Mouse (Mus musculus): ENCODE data around the gene Pde6g. TPM values are rescaled to one million over a fixed set of nuclear protein-coding genes. Genes with fewer than 3 reads are reported as not detected.

Pde6g gene
- polyA plus RNA-seq, 1 experiment from 2014 or later: not detected

- ATAC-seq (ENCODE audit: low FRiP score, low read depth): peak; percentile 91
- under 1% methylated on average over 32 of the region's 35 CpGs for WGBS
- Histone ChIP-seq H3K27me3 (no peaks in the 10 kb centered on the region), H3K4me2 (replicated peaks) (peak within 1 kb of the TSS; percentile 95), H3K4me1 (peaks cover 33% of the 10 kb centered on the region), H3K9ac (replicated peaks) (peak within 1 kb of the TSS; percentile 81), H3K36me3 (peaks cover 52% of the 10 kb centered on the region), H3K4me3 (peak within 1 kb of the TSS; percentile 93), H3K9me3 (no peaks in the 10 kb centered on the region), H3K27ac (replicated peaks) (peak within 1 kb of the TSS; percentile 73)
These were observed 38.2 kb upstream of the Pde6g start, which contains the start of gene Slc25a10 for GRCm38 (mm10) chr11:120491317-120492023. TSS of gene Slc25a10 (plus strand) at chr11:120491840.

GRCm38 (mm10) chr11:120490291-120491046 lies 37.2 kb upstream of the Pde6g start:
- Histone ChIP-seq H3K9ac (replicated peaks) (peak overlapping the region; percentile 40; the same call in 1 of the 2 replicates), H3K36me3 (peaks cover 44% of the 10 kb centered on the region), H3K27me3 (no peaks in the 10 kb centered on the region), H3K4me2 (replicated peaks) (peak overlapping the region; percentile 95), H3K4me3 (peak overlapping the region; percentile 93), H3K9me3 (no peaks in the 10 kb centered on the region), H3K27ac (replicated peaks) (peak overlapping the region; percentile 73), H3K4me1 (peaks cover 39% of the 10 kb centered on the region)
- WGBS: 40% methylated on average over 4 of the region's 4 CpGs
- ATAC-seq (ENCODE audit: low FRiP score, low read depth): no peak

GRCm38 (mm10) chr11:120489054-120489761 lies 35.9 kb upstream of the Pde6g start:
- Histone ChIP-seq H3K9me3 (no peaks in the 10 kb centered on the region), H3K36me3 (peaks cover 31% of the 10 kb centered on the region), H3K27me3 (no peaks in the 10 kb centered on the region), H3K4me3 (no peak overlapping the region), H3K27ac (replicated peaks) (no peak overlapping the region), H3K4me2 (replicated peaks) (no peak overlapping the region), H3K9ac (replicated peaks) (0 out of 2 replicates have a peak overlapping the region, but pooled peaks have one; percentile 7), H3K4me1 (peaks cover 44% of the 10 kb centered on the region)
- ATAC-seq (ENCODE audit: low FRiP score, low read depth): peak; percentile 25; the same call in 1 of the 2 replicates
- 62% methylated on average over 4 of the region's 4 CpGs for WGBS

GRCm38 (mm10) chr11:120488516-120488915 lies 35.2 kb upstream of the Pde6g start:
- no peak for ATAC-seq (ENCODE audit: low FRiP score, low read depth)
- H3K9ac ChIP-seq (replicated peaks): no peak overlapping the region
- no peaks in the 10 kb centered on the region for H3K27me3 ChIP-seq
- H3K4me1 ChIP-seq: peaks cover 45% of the 10 kb centered on the region
- peaks cover 33% of the 10 kb centered on the region for H3K36me3 ChIP-seq
- no peak overlapping the region for H3K27ac ChIP-seq (replicated peaks)
- WGBS: 85% methylated on average over 4 of the region's 4 CpGs
- H3K9me3 ChIP-seq: no peaks in the 10 kb centered on the region
- no peak overlapping the region for H3K4me3 ChIP-seq
- no peak overlapping the region for H3K4me2 ChIP-seq (replicated peaks)

- peak overlapping the region; percentile 88 for H3K9ac ChIP-seq (replicated peaks)
- H3K9me3 ChIP-seq: no peaks in the 10 kb centered on the region
- WGBS: 10% methylated on average over 10 of the region's 10 CpGs
- no peak for ATAC-seq (ENCODE audit: low FRiP score, low read depth)
- H3K4me2 ChIP-seq (replicated peaks): peak overlapping the region; percentile 81
- H3K4me1 ChIP-seq: peaks cover 21% of the 10 kb centered on the region
- peak overlapping the region; percentile 89 for H3K4me3 ChIP-seq
- peaks cover 64% of the 10 kb centered on the region for H3K36me3 ChIP-seq
- H3K27ac ChIP-seq (replicated peaks): no peak overlapping the region
- no peaks in the 10 kb centered on the region for H3K27me3 ChIP-seq
These were observed 32.0 kb upstream of the Pde6g start for GRCm38 (mm10) chr11:120485251-120485650.

- peak within 1 kb of the TSS; percentile 81 for H3K4me2 ChIP-seq (replicated peaks)
- H3K9me3 ChIP-seq: no peaks in the 10 kb centered on the region
- ATAC-seq (ENCODE audit: low FRiP score, low read depth): peak; percentile 95
- peaks cover 69% of the 10 kb centered on the region for H3K36me3 ChIP-seq
- H3K4me3 ChIP-seq: peak within 1 kb of the TSS; percentile 89
- peak within 1 kb of the TSS; percentile 87 for H3K27ac ChIP-seq (replicated peaks)
- no peaks in the 10 kb centered on the region for H3K27me3 ChIP-seq
- peak within 1 kb of the TSS; percentile 88 for H3K9ac ChIP-seq (replicated peaks)
- H3K4me1 ChIP-seq: peaks cover 21% of the 10 kb centered on the region
- under 1% methylated on average over 60 of the region's 60 CpGs for WGBS
These were observed 31.1 kb upstream of the Pde6g start, which contains the start of gene Mrpl12 for GRCm38 (mm10) chr11:120484265-120484981. TSS of gene Mrpl12 (plus strand) at chr11:120484613.

- H3K4me2 ChIP-seq (replicated peaks): peak overlapping the region; percentile 81
- peaks cover 72% of the 10 kb centered on the region for H3K36me3 ChIP-seq
- 93% methylated on average over 7 of the region's 7 CpGs for WGBS
- H3K9me3 ChIP-seq: no peaks in the 10 kb centered on the region
- H3K9ac ChIP-seq (replicated peaks): peak overlapping the region; percentile 88
- ATAC-seq (ENCODE audit: low FRiP score, low read depth): no peak
- peak overlapping the region; percentile 89 for H3K4me3 ChIP-seq
- H3K27me3 ChIP-seq: no peaks in the 10 kb centered on the region
- H3K27ac ChIP-seq (replicated peaks): peak overlapping the region; percentile 87
- H3K4me1 ChIP-seq: peaks cover 21% of the 10 kb centered on the region
These were observed 30.2 kb upstream of the Pde6g start for GRCm38 (mm10) chr11:120483448-120483934.

GRCm38 (mm10) chr11:120472052-120472451 lies 18.8 kb upstream of the Pde6g start:
- Histone ChIP-seq H3K36me3 (peaks cover 79% of the 10 kb centered on the region), H3K4me2 (replicated peaks) (no peak overlapping the region), H3K27ac (replicated peaks) (no peak overlapping the region), H3K27me3 (no peaks in the 10 kb centered on the region), H3K9ac (replicated peaks) (no peak overlapping the region), H3K9me3 (no peaks in the 10 kb centered on the region), H3K4me1 (peaks cover 10% of the 10 kb centered on the region), H3K4me3 (no peak overlapping the region)
- 98% methylated on average over 6 of the region's 6 CpGs for WGBS
- ATAC-seq (ENCODE audit: low FRiP score, low read depth): no peak

- peak overlapping the region; percentile 82 for H3K9ac ChIP-seq (replicated peaks)
- peaks cover 24% of the 10 kb centered on the region for H3K4me1 ChIP-seq
- peak; percentile 67 for ATAC-seq (ENCODE audit: low FRiP score, low read depth)
- peak overlapping the region; percentile 92 for H3K4me2 ChIP-seq (replicated peaks)
- WGBS: under 1% methylated on average over 33 of the region's 33 CpGs
- H3K36me3 ChIP-seq: peaks cover 56% of the 10 kb centered on the region
- H3K27ac ChIP-seq (replicated peaks): peak overlapping the region; percentile 72
- no peaks in the 10 kb centered on the region for H3K27me3 ChIP-seq
- H3K9me3 ChIP-seq: no peaks in the 10 kb centered on the region
- peak overlapping the region; percentile 95 for H3K4me3 ChIP-seq
These were observed 14.4 kb upstream of the Pde6g start for GRCm38 (mm10) chr11:120467736-120468092.

- Histone ChIP-seq H3K9ac (replicated peaks) (peak within 1 kb of the TSS; percentile 86), H3K4me1 (peaks cover 24% of the 10 kb centered on the region), H3K4me3 (peak within 1 kb of the TSS; percentile 95), H3K27me3 (no peaks in the 10 kb centered on the region), H3K9me3 (no peaks in the 10 kb centered on the region), H3K4me2 (replicated peaks) (peak within 1 kb of the TSS; percentile 92), H3K36me3 (peaks cover 55% of the 10 kb centered on the region), H3K27ac (replicated peaks) (peak within 1 kb of the TSS; percentile 82)
- peak; percentile 100 for ATAC-seq (ENCODE audit: low FRiP score, low read depth)
- under 1% methylated on average over 53 of the region's 54 CpGs for WGBS
These were observed 13.9 kb upstream of the Pde6g start, which contains the start of gene Arl16 for GRCm38 (mm10) chr11:120467051-120467735. TSS of gene Arl16 (minus strand) at chr11:120467607.

Data from midbrain, embryonic 12.5 days (tissue).